Mouse (Mus musculus) ES-E14 (cell line): ENCODE data around the gene Anapc15-ps.
A peak's percentile ranks its signal among the peaks of the same experiment; 100 is the strongest.

Experiments
- CHD2 ChIP-seq: IDR thresholded peaks from 2 replicates; pipeline ENCODE4 v1.6.1; 2014; ENCODE audit warnings: mild to moderate bottlenecking, low read depth, low read length, inconsistent platforms
- HCFC1 ChIP-seq: IDR thresholded peaks from 2 replicates; pipeline ENCODE4 v1.6.1; 2012; ENCODE audit warnings: low read length, inconsistent platforms, borderline replicate concordance; ENCODE audit not compliant: insufficient read depth
- MAFK ChIP-seq: IDR thresholded peaks from 2 replicates; pipeline ENCODE4 v1.6.1; 2014; ENCODE audit warnings: mild to moderate bottlenecking, low read depth, low read length, inconsistent platforms; ENCODE audit not compliant: insufficient read depth
- ZC3H11A ChIP-seq: IDR thresholded peaks from 2 replicates; pipeline ENCODE4 v1.6.1; 2012; ENCODE audit warnings: low read depth, mild to moderate bottlenecking, inconsistent platforms, low read length, borderline replicate concordance
- ZNF384 ChIP-seq: IDR thresholded peaks from 2 replicates; pipeline ENCODE4 v1.6.1; 2012; ENCODE audit warnings: low read depth, low read length, inconsistent platforms

GRCm38 (mm10) chr10:95719472-95719871 lies 46.2 kb upstream of the Anapc15-ps start:
- TF ChIP-seq CHD2 = peak; percentile 64; the same call in 1 of the 2 replicates
- TF ChIP-seq ZC3H11A = no peak
- 0 out of 2 replicates have a peak, but pooled peaks have one; percentile 24 for TF ChIP-seq MAFK
- no peak for TF ChIP-seq ZNF384
- TF ChIP-seq HCFC1 = no peak
